Mouse (Mus musculus): Measurements from ENCODE around the gene Banp. TPM values are rescaled to one million over a fixed set of nuclear protein-coding genes. Genes with fewer than 3 reads are reported as not detected.

The Banp gene
- polyA plus RNA-seq, 1 experiment: 114 TPM

DNA sequence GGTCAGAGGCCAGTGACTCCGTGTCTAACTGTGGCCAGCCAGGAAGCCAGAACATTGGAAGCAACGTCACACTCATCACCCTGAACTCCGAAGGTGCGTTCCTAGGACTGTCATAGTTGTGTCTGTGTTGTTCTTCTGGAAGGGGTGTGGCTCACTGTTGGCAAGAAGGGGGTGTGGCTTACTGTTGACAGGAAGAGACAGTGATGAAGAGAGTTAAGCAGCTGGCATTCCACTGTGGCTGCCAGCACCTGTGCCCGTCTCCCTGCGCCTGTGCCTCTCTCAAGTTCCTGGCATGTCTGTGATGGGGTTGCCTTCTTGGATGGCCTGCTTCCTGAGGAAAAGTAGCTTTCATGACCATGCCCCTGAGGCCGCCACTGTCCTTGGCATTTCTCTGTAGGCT lies 42.1 kb downstream of the Banp start:
- no peak for DNase-seq (ENCODE audit: low read depth)
- TF ChIP-seq CTCF (IDR thresholded peaks at IDR 0.05; ENCODE audit: borderline replicate concordance, extremely low read depth, insufficient read depth, insufficient read length) (no peak), POLR2A (IDR thresholded peaks at IDR 0.05; ENCODE audit: borderline replicate concordance, extremely low read depth, insufficient read depth, insufficient read length, poor library complexity, severe bottlenecking) (no peak)

DNA sequence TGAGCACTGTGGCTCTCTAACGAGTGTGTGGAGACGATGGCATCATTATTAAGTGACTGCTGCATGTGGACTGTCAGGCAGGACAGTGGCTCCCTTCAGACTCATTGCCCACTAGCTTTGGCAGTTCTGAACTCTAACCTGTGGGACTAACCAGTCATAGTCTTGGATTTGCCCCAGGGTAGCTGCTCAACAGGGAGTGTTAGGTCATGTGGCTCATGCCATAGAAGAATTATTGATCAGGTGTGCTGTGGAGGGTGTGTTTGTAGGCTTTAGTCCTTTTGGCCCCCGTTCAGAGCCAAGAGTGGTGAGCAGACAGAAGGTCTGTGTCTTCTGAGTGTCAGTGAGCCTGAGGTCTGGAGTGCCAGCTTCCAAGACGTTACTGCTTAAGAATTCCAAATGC lies 43.4 kb downstream of the Banp start:
- TF ChIP-seq CTCF (IDR thresholded peaks at IDR 0.05; ENCODE audit: borderline replicate concordance, extremely low read depth, insufficient read depth, insufficient read length) (no peak), POLR2A (IDR thresholded peaks at IDR 0.05; ENCODE audit: borderline replicate concordance, extremely low read depth, insufficient read depth, insufficient read length, poor library complexity, severe bottlenecking) (no peak)
- no peak for DNase-seq (ENCODE audit: low read depth)

DNA sequence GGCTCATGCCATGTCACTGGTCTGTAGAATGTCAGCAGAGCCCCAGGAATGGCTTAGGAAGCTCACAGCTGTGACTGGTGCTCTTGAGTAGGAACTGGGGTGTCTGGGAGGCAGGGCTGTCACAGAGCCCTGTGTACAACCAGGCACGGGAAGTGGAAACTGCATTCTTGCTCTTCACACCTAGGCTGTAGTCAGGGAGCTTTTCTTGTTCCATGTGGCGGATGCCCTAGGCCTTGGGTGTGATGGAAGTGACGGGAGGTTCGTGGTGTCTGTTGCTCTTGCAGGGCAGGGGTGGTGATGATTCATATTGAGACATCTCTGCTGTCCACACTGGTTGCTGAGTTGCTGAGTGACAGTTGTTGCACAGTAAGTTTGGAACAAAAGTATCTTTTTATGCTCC lies 45.6 kb downstream of the Banp start:
- no peak for DNase-seq (ENCODE audit: low read depth)
- TF ChIP-seq CTCF (IDR thresholded peaks at IDR 0.05; ENCODE audit: borderline replicate concordance, extremely low read depth, insufficient read depth, insufficient read length) (no peak), POLR2A (IDR thresholded peaks at IDR 0.05; ENCODE audit: borderline replicate concordance, extremely low read depth, insufficient read depth, insufficient read length, poor library complexity, severe bottlenecking) (no peak)

DNA sequence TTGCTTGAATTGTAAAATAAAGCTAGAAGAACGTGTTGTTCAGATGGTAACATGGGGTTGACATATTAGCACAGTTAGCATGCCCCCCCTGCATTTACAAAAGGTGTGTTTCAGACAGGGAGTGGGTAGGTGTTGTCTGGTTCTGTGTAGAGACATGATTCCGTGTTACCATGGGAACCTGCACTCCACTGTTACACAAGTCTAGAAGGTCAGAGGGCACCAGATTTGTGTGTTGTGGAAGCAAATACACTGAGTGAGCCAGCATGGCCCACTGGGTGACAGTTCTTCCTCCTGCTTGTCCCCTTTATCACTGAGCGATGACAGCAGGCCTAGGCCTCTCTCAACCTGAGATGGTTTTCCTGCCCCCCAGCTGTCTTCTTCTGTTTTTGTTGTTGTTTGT lies 46.3 kb downstream of the Banp start:
- no peak for TF ChIP-seq CTCF (IDR thresholded peaks at IDR 0.05; ENCODE audit: borderline replicate concordance, extremely low read depth, insufficient read depth, insufficient read length)
- TF ChIP-seq POLR2A (IDR thresholded peaks at IDR 0.05; ENCODE audit: borderline replicate concordance, extremely low read depth, insufficient read depth, insufficient read length, poor library complexity, severe bottlenecking): no peak
- DNase-seq (ENCODE audit: low read depth): no peak

DNA sequence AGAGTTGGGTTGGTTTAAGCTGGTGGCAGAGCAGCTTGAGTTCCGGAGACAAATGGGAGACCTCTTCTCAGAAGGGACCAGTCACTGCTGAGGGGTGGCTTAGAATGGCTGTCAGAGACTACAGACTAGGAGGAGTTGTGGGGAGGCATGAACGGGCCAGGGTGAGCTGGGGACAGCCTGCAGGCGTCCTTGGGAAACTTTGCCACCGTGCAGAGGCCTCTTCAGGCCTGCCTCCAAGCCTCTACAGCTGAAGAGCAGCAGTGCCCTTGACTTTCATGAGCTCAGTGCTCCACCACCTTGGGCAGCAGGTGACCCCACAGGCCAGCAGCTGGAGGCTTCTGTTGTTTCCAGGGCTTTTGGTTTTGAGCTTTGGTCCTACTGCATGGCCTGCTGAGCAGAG lies 49.1 kb downstream of the Banp start:
- no peak for DNase-seq (ENCODE audit: low read depth)
- TF ChIP-seq POLR2A (IDR thresholded peaks at IDR 0.05; ENCODE audit: borderline replicate concordance, extremely low read depth, insufficient read depth, insufficient read length, poor library complexity, severe bottlenecking): no peak
- no peak for TF ChIP-seq CTCF (IDR thresholded peaks at IDR 0.05; ENCODE audit: borderline replicate concordance, extremely low read depth, insufficient read depth, insufficient read length)

DNA sequence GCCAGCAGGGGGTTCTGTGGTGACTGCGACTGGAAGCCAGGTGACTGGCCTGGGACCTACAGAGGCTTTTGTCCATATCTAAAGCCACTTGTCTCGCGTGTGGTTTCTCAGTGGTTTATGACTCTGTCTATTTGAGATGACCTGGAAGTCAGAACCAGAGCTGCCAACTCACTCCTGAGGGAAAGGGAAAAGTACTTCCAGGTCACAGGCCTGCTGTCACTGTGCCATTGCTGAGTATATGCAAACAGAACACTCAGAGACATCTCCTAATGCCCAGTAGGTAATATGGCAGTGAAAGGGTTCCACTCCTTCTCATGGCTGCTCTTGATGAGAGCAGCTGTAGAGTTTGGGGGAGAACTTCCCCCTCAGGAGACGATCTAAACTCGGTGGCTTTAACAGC lies 49.7 kb downstream of the Banp start:
- DNase-seq (ENCODE audit: low read depth): no peak
- TF ChIP-seq CTCF (IDR thresholded peaks at IDR 0.05; ENCODE audit: borderline replicate concordance, extremely low read depth, insufficient read depth, insufficient read length) (no peak), POLR2A (IDR thresholded peaks at IDR 0.05; ENCODE audit: borderline replicate concordance, extremely low read depth, insufficient read depth, insufficient read length, poor library complexity, severe bottlenecking) (no peak)

DNA sequence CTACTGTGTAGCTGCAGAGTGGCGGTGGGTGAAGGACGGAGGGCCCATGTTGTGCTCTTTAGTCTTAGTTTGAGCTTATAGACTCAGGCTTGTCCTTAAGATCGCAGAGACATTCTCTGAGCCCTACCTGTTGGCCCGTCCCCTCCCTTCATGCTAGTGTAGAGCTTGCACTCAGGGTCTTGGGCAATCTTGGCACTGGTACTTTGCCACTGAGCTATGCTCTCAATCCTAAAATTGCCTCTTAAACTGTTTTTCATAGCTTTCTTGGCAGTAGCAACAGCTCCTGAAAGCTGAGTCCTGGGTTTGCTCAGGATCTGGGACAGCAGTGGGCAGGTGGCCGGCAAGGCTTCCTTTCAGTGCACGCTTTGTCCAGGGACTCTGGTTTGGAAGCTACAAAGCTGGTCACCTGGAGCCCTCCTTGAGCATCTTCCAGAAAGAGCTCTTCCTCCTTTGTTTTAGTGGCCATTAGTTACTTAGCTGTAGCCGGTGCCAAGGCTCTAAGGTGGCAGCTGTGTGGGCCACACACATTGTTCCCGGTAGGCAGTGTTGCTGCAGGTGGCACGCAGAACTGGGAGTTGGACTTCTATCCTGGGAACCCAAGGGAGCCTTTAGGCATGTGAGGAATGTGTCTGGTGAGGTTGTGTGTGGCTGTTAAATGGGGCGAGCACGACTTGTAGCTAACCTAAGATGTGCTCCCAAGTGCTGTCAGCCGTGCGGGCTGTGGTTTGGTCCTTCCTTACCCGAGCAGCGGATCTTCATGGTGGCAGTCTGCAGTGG lies 52.0 kb downstream of the Banp start:
- DNase-seq (ENCODE audit: low read depth): no peak
- TF ChIP-seq CTCF (IDR thresholded peaks at IDR 0.05; ENCODE audit: borderline replicate concordance, extremely low read depth, insufficient read depth, insufficient read length) (no peak), POLR2A (IDR thresholded peaks at IDR 0.05; ENCODE audit: borderline replicate concordance, extremely low read depth, insufficient read depth, insufficient read length, poor library complexity, severe bottlenecking) (no peak)

DNA sequence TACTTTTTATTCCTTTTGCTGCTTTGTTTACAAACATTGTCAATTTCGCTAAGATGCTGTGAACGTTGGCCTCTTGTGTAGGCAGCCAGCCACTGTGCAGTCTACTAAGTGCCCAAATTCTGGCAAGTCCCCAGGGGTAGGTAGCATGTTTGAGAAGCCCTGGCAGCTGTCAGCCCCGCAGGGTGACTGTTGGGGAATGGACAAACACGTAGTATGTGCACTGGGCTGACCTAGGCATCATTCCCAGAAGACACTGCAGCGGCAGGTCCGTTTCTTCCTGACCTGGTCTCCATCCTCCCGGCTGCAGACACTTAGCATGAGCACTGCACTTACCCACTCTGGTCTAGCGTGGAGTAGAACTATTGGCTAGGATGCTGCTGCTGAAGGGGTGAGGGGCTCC lies 54.1 kb downstream of the Banp start:
- DNase-seq (ENCODE audit: low read depth): no peak

DNA sequence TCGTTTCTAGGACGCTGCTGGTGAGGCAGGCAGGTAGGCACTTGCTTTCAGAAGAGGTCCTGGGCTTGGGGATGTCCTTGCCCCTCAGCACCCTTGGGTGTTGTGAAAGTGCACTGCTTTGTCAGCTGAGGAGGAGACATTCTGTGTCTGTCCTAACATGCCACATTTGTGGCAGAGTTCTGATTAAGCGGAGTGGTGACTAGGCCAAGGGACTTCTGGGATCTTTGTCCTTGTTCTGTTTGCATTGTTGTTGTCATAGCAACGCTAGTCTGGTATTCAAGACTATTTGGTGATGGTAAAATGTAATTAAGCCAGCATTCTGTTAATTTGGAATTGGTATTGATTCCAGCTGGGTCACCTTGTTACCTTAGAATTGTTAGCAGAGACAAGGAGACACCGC lies 54.6 kb downstream of the Banp start:
- no peak for TF ChIP-seq POLR2A (IDR thresholded peaks at IDR 0.05; ENCODE audit: borderline replicate concordance, extremely low read depth, insufficient read depth, insufficient read length, poor library complexity, severe bottlenecking)
- no peak for TF ChIP-seq CTCF (IDR thresholded peaks at IDR 0.05; ENCODE audit: borderline replicate concordance, extremely low read depth, insufficient read depth, insufficient read length)
- peak; percentile 39 for DNase-seq (ENCODE audit: low read depth)

More for the DNA sequence above, 54.1 kb downstream of the Banp start:
- TF ChIP-seq CTCF (IDR thresholded peaks at IDR 0.05; ENCODE audit: borderline replicate concordance, extremely low read depth, insufficient read depth, insufficient read length): no peak
- no peak for TF ChIP-seq POLR2A (IDR thresholded peaks at IDR 0.05; ENCODE audit: borderline replicate concordance, extremely low read depth, insufficient read depth, insufficient read length, poor library complexity, severe bottlenecking)

DNA sequence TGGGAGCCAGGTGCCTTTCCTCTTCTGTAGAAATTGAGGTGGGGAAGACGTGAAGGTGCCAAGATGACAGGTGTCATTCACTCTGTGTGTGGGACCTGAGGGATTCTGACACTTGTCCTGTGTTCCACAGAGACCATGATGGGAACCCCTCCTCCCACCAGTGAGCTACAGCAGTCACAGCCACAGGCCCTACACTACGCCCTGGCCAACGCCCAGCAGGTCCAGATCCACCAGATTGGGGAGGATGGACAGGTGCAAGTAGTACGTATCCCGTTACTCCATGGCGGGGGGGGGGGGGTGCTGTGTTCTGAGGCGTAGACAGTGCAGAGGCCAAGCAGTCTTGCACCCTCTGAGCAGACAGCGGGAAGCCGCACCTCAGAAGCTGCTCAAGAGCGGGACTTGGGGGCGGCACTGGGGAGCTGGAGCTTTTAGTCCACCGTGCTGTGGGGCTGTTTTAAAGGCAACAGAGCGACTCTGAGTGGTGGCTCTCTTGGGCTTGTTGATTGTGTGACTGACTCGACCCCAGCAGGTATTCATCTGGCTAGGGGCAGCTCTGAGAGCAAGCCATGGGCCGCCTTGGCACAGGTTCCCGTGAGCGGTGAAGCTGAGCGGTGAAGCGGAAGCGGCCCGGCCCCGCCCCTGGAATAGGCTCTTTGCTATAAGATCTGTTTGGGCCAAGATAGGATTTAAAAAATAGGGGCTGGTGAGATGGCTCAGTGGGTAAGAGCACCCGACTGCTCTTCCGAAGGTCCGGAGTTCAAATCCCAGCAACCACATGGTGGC lies 56.1 kb downstream of the Banp start:
- peak; percentile 39 for DNase-seq (ENCODE audit: low read depth)
- TF ChIP-seq CTCF (IDR thresholded peaks at IDR 0.05; ENCODE audit: borderline replicate concordance, extremely low read depth, insufficient read depth, insufficient read length): no peak
- no peak for TF ChIP-seq POLR2A (IDR thresholded peaks at IDR 0.05; ENCODE audit: borderline replicate concordance, extremely low read depth, insufficient read depth, insufficient read length, poor library complexity, severe bottlenecking)

DNA sequence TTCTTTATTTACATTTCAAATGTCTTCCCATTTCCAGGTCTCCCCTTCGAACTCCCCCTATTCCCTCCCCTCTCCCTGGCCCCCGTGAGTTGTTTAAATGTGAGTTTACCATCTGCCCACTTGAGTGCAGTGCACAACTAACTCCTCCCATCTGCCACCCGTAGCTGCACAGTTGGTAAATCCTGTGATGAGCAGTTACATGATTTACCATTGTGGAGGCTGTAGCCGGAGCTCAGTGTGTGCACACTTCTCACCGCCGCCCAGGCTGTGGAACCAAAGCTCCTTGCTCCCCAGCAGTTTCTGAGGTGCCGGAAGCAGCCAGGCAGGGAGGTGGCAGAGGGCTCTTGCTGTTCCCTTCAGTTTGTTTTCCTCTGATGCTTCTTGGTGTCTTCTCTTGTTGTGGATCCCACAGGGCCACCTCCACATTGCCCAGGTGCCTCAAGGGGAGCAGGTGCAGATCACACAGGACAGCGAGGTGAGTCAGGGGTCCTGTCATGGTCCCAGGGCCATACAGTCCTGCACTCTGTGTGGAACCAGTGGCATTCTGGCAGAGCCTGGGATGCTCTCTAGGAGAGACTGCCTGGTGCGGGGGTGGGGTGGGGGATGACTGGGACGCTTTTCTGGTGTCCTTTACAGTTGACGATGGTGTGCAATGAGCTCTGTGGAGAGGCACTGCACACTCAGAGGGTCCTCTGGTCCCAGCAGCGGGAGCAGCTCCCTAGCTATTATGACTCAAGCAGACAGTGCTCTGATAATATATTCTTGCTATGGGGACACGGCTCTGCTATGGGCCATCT lies 57.3 kb downstream of the Banp start:
- no peak for TF ChIP-seq CTCF (IDR thresholded peaks at IDR 0.05; ENCODE audit: borderline replicate concordance, extremely low read depth, insufficient read depth, insufficient read length)
- no peak for TF ChIP-seq POLR2A (IDR thresholded peaks at IDR 0.05; ENCODE audit: borderline replicate concordance, extremely low read depth, insufficient read depth, insufficient read length, poor library complexity, severe bottlenecking)
- DNase-seq (ENCODE audit: low read depth): peak; percentile 80

All from brain, embryonic 14.5 days (tissue).